Mouse (Mus musculus) forebrain, embryonic 11.5 days (tissue): ENCODE results near the gene Cntd1. TPM values are rescaled to one million over a fixed set of nuclear protein-coding genes. Genes with fewer than 3 reads are reported as not detected.

Experiments used
- ATAC-seq: fragments of 200-750 bp; cut with Nextera tagmentation; replicated peaks from 2 replicates; pipeline ENCODE4 v1.8.0; 2017; ENCODE audit warnings: moderate TSS enrichment; ENCODE audit not compliant: low FRiP score
- DNase-seq: peaks from one replicate; pipeline ENCODE4 v3.0.0-alpha.2; 2017; ENCODE audit warnings: low spot score
- H3K27ac ChIP-seq: fragments of 300-500 bp; sonication (generic); 2 replicates; pipeline ENCODE4 v1.5.1; 2014; ENCODE audit warnings: low read depth, low read length
- H3K27me3 ChIP-seq: fragments of 300-500 bp; sonication (generic); 2 replicates; pipeline ENCODE4 v1.6.1; 2014; ENCODE audit warnings: mild to moderate bottlenecking, low read length, mixed read lengths; ENCODE audit not compliant: control insufficient read depth, insufficient read depth
- H3K36me3 ChIP-seq: fragments of 300-500 bp; sonication (generic); 2 replicates; pipeline ENCODE4 v1.6.1; 2014; ENCODE audit warnings: mild to moderate bottlenecking, low read length, moderate library complexity, mixed read lengths; ENCODE audit not compliant: control insufficient read depth, insufficient read depth
- H3K4me1 ChIP-seq: fragments of 300-500 bp; sonication (generic); replicated peaks from 2 replicates; pipeline ENCODE4 v1.6.1; 2014; ENCODE audit warnings: low read length, mixed read lengths; ENCODE audit not compliant: control insufficient read depth, insufficient read depth
- H3K4me2 ChIP-seq: fragments of 300-500 bp; sonication (generic); 2 replicates; pipeline ENCODE4 v1.6.1; 2014; ENCODE audit warnings: low read depth, mild to moderate bottlenecking, low read length, moderate library complexity, mixed read lengths; ENCODE audit not compliant: severe bottlenecking
- H3K4me3 ChIP-seq: fragments of 300-500 bp; sonication (generic); 2 replicates; pipeline ENCODE4 v1.5.1; 2014; ENCODE audit warnings: low read depth, low read length
- H3K9ac ChIP-seq: fragments of 300-500 bp; sonication (generic); 2 replicates; pipeline ENCODE4 v1.6.1; 2014; ENCODE audit warnings: low read length
- H3K9me3 ChIP-seq: fragments of 300-500 bp; sonication (generic); 2 replicates; pipeline ENCODE4 v1.6.1; 2016; ENCODE audit warnings: low read length, mixed read lengths; ENCODE audit not compliant: control insufficient read depth
- WGBS: fragments of 180-500 bp; shearing (Covaris S2); extraction: QIAGEN DNeasy Blood & Tissue Kit; methylation state at CpG from one replicate; pipeline ENCODE4 v1.1.7; 2014; 5-methylcytosine and 5-hydroxymethylcytosine counted together
- polyA plus RNA-seq: library from polyadenylated mRNA; unstranded; fragments of >200 nt; fragmentation: Nextera tagmentation; extraction: Ambion mirVana; gene quantifications from 2 replicates; pipeline ENCODE4 v1.2.1, GENCODE M21; 2014

Gene Cntd1
- polyA plus RNA-seq, 1 experiment from 2014 or later, result 2.0 TPM

- Histone ChIP-seq H3K4me3 (peak overlapping the region; percentile 15; the same call in 1 of the 2 replicates), H3K9me3 (no peaks in the 10 kb centered on the region), H3K9ac (peak overlapping the region; percentile 51), H3K4me2 (peak overlapping the region; percentile 58), H3K27me3 (no peaks in the 10 kb centered on the region), H3K27ac (no peak overlapping the region), H3K36me3 (no peaks in the 10 kb centered on the region), H3K4me1 (peaks cover 5% of the 10 kb centered on the region; the same call in 1 of the 2 replicates)
- ATAC-seq (peak; percentile 81), DNase-seq (peak; percentile 73)
- WGBS, result 3% methylated on average over 9 of the region's 9 CpGs
These were observed 59.4 kb downstream of the Cntd1 start for GRCm38 (mm10) chr11:101338123-101338760.

Other genes starting within 250 kb of the Cntd1 start
- 6.9 and 7.8 TPM in 2 replicates for gene Naglu, start 209.0 kb upstream of the Cntd1 start, polyA plus RNA-seq
- gene Hsd17b1, start 200.6 kb upstream of the Cntd1 start, polyA plus RNA-seq, result 0.19 TPM in 1 of 2 replicates, not detected in the other
- 50.4 and 51.5 TPM in 2 replicates for gene Coasy, start 196.4 kb upstream of the Cntd1 start, polyA plus RNA-seq
- 41.8 and 44.3 TPM in 2 replicates for gene Mlx, start 191.7 kb upstream of the Cntd1 start, polyA plus RNA-seq
- gene Psmc3ip, start 183.6 kb upstream of the Cntd1 start, polyA plus RNA-seq, result 74.1 and 79.7 TPM in 2 replicates
- gene Retreg3, start 159.1 kb upstream of the Cntd1 start, polyA plus RNA-seq, result 11.1 and 12.9 TPM in 2 replicates
- 126 and 132 TPM in 2 replicates for gene Tubg1, start 159.1 kb upstream of the Cntd1 start, polyA plus RNA-seq
- 3.9 and 4.5 TPM in 2 replicates for gene Tubg2, start 123.1 kb upstream of the Cntd1 start, polyA plus RNA-seq
- 0.35 and 0.55 TPM in 2 replicates for gene Cntnap1, start 108.5 kb upstream of the Cntd1 start, polyA plus RNA-seq
- gene Plekhh3, start 107.7 kb upstream of the Cntd1 start, polyA plus RNA-seq, result 7.9 and 9.1 TPM in 2 replicates
- gene Ccr10, start 103.6 kb upstream of the Cntd1 start, polyA plus RNA-seq, result 0.17 TPM in 1 of 2 replicates, not detected in the other
- gene Ezh1, start 52.5 kb upstream of the Cntd1 start, polyA plus RNA-seq, result 10.5 and 12.8 TPM in 2 replicates
- gene Ramp2, start 33.0 kb upstream of the Cntd1 start, polyA plus RNA-seq, result 59.4 and 64.3 TPM in 2 replicates
- 119 TPM in 2 replicates for gene Vps25, start 25.3 kb upstream of the Cntd1 start, polyA plus RNA-seq
- gene Wnk4, start 18.4 kb upstream of the Cntd1 start, polyA plus RNA-seq, result 5.3 and 7.6 TPM in 2 replicates
- 179 and 181 TPM in 2 replicates for gene Coa3, start 102 bp downstream of the Cntd1 start, polyA plus RNA-seq
- gene Becn1, start 23.3 kb downstream of the Cntd1 start, polyA plus RNA-seq, result 159 and 165 TPM in 2 replicates
- gene Psme3, start 37.2 kb downstream of the Cntd1 start, polyA plus RNA-seq, result 189 and 193 TPM in 2 replicates
- 2.8 and 3.1 TPM in 2 replicates for gene Aoc2, start 46.1 kb downstream of the Cntd1 start, polyA plus RNA-seq
- not detected in 2 replicates for gene Aoc3, start 51.6 kb downstream of the Cntd1 start, polyA plus RNA-seq
- gene G6pc, start 88.5 kb downstream of the Cntd1 start, polyA plus RNA-seq, result not detected in 2 replicates
- 101 and 111 TPM in 2 replicates for gene Aarsd1, start 138.6 kb downstream of the Cntd1 start, polyA plus RNA-seq
- 8.2 and 9.5 TPM in 2 replicates for gene Gm27029, start 145.8 kb downstream of the Cntd1 start, polyA plus RNA-seq
- gene Rundc1, start 146.1 kb downstream of the Cntd1 start, polyA plus RNA-seq, result 22.5 and 24.5 TPM in 2 replicates
- 1.6 and 2.7 TPM in 2 replicates for gene Ptges3l, start 146.3 kb downstream of the Cntd1 start, polyA plus RNA-seq
- gene Rpl27, start 163.3 kb downstream of the Cntd1 start, polyA plus RNA-seq, result 370 and 424 TPM in 2 replicates
- 3.8 and 3.9 TPM in 2 replicates for gene Ifi35, start 169.4 kb downstream of the Cntd1 start, polyA plus RNA-seq
- gene Rnd2, start 186.0 kb downstream of the Cntd1 start, polyA plus RNA-seq, result 43.5 and 49.0 TPM in 2 replicates
- gene Vat1, start 187.2 kb downstream of the Cntd1 start, polyA plus RNA-seq, result 47.0 and 51.4 TPM in 2 replicates